Mouse (Mus musculus): ENCODE measurements around the gene Dock6.

- TF ChIP-seq CTCF (conservative IDR thresholded peaks at IDR 0.05; ENCODE audit: low read length) (no peak), POU5F1 (IDR thresholded peaks at IDR 0.05; ENCODE audit: borderline replicate concordance, low read length) (no peak)
These were observed 34.3 kb downstream of the Dock6 start for GRCm38 (mm10) chr9:21818125-21818524.

All from E14TG2a.4 (cell line).